Mouse (Mus musculus): ENCODE data around the gene Gm21915. TPM values are rescaled to one million over a fixed set of nuclear protein-coding genes. Genes with fewer than 3 reads are reported as not detected.

The Gm21915 gene
- total RNA-seq, 2 experiments from 2014 or later = not detected

DNA sequence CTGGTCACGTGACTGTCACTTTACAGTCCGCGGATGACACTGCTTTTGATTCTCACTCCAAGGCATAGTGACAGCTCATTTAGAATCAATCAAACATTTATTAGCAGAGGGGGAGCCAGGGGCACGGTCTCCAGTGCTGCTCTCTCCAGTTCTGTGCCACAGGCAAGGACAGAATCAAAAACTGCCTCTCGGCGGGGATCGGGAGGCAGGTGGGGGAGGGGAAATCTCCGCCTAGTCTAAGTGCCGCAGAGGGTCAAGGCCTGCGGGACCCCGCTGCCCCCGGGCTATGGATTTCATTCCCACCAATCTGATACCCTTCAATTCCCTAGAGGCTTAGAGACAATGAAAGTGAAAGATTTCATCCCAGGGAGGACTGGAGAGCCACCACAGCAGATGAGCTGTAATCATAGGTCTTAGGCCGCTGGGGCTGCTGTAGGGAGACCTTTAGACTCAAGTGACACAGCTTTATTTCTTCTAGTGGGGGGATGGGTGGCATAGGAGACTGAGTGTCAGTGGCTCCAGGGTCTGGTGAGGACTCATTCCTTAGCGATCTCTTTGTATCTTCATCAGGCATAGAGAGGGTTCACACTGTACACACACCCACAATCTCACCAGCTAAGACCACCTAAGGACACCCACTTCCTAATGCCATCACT lies 31.9 kb upstream of the Gm21915 start:
- Histone ChIP-seq H3K4me3 (peak overlapping the region; percentile 84), H3K27ac (peak overlapping the region; percentile 63)
- intact Hi-C loops (cut with DNase I) = no loop called here
- DNase-seq = peak; percentile 47
- TF ChIP-seq CTCF (IDR thresholded peaks at IDR 0.05) = no peak

DNA sequence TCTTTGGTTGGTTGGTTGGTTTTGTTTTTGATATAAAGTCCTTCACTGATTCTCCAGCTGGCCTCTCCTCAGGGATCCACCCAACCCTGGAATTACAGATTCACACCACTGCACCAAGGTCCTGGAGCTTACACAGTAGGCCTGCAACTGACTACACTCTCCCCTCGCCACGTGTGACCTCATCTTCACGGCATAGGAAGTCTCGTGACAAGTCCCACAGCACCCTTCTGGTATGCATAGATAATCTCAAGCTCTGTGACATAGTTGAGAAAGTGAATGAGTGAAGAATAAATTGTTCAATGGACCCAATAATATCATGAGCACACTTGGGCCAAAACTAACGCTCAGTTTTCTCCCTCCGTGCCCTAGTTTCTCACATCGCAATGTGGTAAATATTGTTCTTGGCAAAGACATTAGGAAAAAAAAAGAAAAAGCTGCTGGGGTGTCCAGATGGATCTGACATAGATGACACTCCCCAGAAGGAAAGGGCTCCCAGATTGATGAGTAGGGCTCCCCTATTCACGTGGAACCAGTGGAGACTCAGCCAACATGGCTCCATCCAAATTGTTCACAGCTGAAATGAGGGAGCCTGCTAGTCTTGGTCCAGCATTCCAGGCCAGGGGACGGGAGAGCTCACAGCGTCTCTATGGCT lies 30.8 kb upstream of the Gm21915 start:
- no peak for TF ChIP-seq CTCF (IDR thresholded peaks at IDR 0.05)
- DNase-seq = peak; percentile 48
- intact Hi-C loops (cut with DNase I) = no loop called here
- peak overlapping the region; percentile 35 for H3K27ac ChIP-seq
- no peak overlapping the region for H3K4me3 ChIP-seq

DNA sequence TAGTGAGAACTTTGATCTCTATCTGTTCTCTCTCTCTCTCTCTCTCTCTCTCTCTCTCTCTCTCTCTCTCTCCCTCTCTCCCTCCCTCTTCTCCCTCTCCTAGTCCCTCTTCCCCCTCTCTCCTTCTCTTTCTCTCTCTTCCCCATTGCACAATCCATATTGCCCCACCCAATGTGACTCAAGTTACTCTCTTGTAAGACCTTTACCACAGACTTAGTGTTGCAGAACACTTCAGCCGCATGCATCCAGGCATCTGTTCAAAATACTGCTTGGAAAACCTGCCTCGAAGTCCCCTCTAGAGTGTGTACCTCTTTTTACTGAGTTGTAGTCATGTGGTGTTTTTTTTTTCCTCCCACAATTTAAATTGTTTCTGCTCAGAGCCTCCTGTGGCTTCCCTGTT lies 29.1 kb upstream of the Gm21915 start:
- no peak for TF ChIP-seq CTCF (IDR thresholded peaks at IDR 0.05)
- H3K4me3 ChIP-seq = no peak overlapping the region
- no peak for DNase-seq
- no peak overlapping the region for H3K27ac ChIP-seq
- intact Hi-C loops (cut with DNase I) = no loop called here

DNA sequence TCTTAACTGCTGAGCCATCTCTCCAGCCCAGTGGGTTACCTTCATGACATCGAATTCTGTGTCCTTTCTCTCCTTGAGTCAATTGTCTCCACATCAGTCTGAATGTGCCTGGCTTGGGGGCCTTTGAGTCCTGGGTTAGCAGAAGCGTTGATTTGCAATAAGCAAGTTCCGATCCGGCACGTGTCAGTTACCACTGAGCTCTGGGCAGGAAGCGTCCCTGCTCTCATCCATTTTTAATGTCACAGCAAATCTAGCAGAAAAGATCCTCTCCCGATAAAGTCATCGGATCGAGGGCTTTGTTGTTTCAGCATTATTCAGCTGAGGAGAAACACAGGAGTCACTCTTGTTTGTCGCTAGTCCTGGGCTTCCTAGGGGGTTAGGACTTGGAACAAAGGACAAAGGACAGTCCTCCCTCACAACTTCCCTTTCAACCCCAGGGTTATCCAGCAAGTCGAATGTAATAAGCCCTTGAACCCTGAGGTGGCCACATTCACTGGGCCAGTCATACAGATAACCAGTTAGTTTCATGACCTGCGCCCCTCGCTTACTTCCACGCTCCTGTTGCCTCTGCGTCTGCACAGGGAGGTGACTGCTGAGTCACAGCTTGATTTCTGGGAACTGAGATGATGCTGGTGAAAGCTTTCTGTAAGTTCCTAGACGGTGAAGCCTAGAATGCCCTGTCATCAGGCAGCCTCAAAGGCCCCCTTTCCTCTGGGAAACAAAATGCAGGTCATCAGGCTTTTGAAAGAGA lies 27.8 kb upstream of the Gm21915 start:
- intact Hi-C loops (cut with DNase I) = no loop called here
- no peak for TF ChIP-seq CTCF (IDR thresholded peaks at IDR 0.05)
- Histone ChIP-seq H3K27ac (no peak overlapping the region), H3K4me3 (no peak overlapping the region)
- DNase-seq = no peak

DNA sequence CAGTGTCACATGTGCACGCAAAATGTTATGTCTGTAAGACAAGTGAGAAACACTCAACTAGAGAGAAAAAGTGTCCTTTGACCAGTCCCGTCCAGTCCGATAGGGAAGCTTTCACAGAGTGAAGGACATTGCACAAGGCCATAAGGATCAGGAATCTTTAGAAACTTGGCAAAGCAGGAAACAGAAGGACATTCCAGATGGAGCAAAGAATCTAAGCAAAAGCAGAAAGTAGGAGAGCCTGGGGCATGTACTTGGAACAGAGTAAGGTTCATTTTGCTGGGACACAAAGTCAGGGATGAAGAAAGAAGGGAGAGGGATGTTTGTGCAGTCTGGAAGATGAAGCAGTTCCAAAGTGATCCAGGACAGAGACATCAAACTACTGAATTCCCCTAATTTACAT lies 21.0 kb upstream of the Gm21915 start:
- Histone ChIP-seq H3K27ac (no peak overlapping the region), H3K4me3 (no peak overlapping the region)
- DNase-seq = no peak
- intact Hi-C loops (cut with DNase I) = no loop called here
- no peak for TF ChIP-seq CTCF (IDR thresholded peaks at IDR 0.05)

DNA sequence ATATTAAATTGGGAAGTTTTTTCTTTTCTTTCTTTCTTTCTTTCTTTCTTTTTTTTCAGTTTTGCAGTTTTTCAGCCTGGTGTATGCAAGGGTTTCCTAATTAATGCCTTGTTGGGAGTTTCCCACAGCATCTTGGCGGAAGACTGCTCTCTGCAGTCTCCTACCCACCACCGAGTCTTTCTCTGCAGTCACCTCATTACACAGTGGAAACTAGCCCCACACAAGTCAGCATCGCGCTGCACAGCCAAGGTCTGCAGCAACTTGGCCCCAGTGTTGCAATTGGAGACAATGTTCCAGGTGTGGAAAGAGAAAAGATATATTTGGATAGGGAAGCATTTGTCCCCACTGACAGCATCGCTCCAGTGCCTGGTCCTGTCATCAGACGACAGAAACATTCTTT lies 20.4 kb upstream of the Gm21915 start:
- H3K4me3 ChIP-seq = no peak overlapping the region
- no peak for TF ChIP-seq CTCF (IDR thresholded peaks at IDR 0.05)
- DNase-seq = no peak
- no peak overlapping the region for H3K27ac ChIP-seq
- intact Hi-C loops (cut with DNase I) = no loop called here

DNA sequence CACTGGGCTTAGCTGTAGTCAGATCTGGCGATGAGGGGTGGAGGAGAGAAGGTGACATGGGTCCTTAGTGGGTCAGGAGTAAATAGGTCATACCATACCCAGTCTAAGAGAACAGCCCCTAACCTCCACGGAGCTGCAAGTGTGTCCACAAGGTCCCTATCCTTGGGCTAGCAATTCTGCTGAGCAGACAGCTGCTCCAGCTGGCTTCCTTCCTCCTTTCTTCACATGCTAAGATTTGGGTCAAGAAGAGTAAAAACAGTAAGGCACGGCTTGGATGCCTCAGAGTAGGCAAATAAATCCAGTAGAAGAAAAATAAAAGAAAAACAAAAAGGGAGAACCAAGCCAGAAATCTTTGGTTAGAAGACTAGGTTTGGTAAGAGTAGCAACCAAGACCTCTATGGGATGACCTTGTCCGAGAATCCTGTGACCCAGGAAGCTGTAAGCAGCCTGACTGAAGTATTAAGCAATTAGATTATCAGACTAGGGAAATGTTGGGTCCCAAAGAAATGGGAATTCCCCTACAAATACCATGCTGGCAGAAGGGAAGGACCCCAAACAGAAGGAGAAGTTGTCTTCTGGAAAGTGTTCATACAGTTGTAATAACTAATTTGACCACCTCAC lies 19.1 kb upstream of the Gm21915 start:
- no peak overlapping the region for H3K4me3 ChIP-seq
- no peak for DNase-seq
- intact Hi-C loops (cut with DNase I) = no loop called here
- TF ChIP-seq CTCF (IDR thresholded peaks at IDR 0.05) = no peak
- H3K27ac ChIP-seq = peak overlapping the region; percentile 40; the same call in 1 of the 2 replicates

DNA sequence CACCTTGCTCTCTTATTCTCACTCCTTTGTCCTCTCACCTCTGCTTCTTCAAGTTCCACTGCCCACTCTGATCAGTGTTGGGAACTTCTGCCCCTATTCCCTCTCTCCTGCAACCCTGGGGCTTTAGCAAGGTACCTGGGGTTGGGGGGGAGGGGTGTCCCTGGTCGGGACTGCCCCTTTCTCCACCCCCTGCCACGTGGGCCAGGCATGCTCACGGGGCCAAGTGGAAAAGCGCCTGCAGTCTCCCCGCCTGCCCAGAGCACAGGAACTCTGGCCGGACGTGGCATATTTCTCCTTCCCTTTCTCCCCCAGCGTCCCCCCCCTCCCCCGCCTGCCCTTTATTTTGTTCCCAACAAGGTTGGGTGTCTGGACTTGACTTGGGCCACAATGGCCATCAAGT lies 17.7 kb upstream of the Gm21915 start:
- TF ChIP-seq CTCF (IDR thresholded peaks at IDR 0.05) = no peak
- intact Hi-C loops (cut with DNase I) = no loop called here
- DNase-seq = no peak
- H3K4me3 ChIP-seq = no peak overlapping the region
- no peak overlapping the region for H3K27ac ChIP-seq

DNA sequence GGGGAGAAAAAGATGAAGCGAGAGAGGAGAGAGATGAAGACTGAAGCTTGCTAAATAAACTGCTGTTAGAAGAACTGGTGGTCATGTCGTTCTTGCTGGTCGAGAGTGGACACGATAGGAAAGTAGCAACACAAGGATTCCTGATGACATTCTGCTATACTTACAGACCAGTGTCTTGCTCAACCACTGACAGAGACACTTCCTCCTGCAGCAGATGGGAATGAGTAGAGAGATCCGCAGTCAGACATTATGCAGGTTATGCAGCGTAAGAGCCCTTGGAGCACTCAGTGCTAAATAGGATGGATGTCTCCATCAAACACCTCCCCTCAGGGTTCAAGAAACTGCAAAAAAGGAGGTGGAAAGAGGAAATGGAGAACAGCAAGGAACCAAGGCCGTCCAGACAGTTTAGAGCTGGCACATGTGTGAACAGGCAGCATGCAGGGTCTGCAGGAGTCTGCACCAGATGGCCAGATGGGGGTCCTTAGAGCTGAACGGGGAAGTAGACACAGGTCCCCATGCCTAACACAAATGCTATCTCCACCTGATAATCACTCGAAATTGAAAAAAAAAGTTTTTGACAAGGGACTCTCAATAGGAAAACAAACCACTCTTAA lies 4.1 kb upstream of the Gm21915 start:
- TF ChIP-seq CTCF (IDR thresholded peaks at IDR 0.05) = no peak
- intact Hi-C loops (cut with DNase I) = no loop called here

DNA sequence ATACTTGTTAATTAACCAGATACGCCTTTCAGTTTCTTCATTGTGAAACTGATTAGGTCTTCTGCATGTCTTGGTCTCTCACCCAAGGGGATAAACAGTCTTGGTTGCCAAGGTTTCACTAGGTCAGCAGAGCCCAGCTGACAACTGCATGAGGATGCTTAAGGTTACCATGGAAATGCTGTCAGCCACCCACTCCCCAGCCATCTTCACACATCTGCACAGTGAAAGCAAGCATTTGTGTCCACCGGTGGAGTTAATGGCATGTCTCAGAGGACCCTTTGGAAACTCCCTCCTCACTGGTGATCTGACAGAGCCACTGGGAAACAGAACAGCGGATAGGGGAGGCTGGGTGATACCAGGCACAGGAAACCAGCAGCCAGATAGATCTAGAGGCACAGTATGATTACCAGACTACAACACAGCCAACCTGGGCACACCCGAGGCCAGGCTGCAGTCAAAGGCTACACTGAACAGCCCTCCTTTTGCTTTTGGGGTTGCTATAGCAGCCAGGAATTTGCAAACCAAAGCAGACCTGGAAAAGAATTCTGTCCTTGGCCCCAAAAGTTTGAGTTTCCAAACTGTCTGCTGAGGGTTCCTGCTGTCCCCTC lies 1.0 kb downstream of the Gm21915 start:
- no peak for DNase-seq
- intact Hi-C loops (cut with DNase I) = no loop called here
- no peak for TF ChIP-seq CTCF (IDR thresholded peaks at IDR 0.05)
- Histone ChIP-seq H3K4me3 (no peak overlapping the region), H3K27ac (peak overlapping the region; percentile 38)

More for the DNA sequence above, 4.1 kb upstream of the Gm21915 start:
- H3K27ac ChIP-seq = no peak overlapping the region
- DNase-seq = no peak
- no peak overlapping the region for H3K4me3 ChIP-seq

DNA sequence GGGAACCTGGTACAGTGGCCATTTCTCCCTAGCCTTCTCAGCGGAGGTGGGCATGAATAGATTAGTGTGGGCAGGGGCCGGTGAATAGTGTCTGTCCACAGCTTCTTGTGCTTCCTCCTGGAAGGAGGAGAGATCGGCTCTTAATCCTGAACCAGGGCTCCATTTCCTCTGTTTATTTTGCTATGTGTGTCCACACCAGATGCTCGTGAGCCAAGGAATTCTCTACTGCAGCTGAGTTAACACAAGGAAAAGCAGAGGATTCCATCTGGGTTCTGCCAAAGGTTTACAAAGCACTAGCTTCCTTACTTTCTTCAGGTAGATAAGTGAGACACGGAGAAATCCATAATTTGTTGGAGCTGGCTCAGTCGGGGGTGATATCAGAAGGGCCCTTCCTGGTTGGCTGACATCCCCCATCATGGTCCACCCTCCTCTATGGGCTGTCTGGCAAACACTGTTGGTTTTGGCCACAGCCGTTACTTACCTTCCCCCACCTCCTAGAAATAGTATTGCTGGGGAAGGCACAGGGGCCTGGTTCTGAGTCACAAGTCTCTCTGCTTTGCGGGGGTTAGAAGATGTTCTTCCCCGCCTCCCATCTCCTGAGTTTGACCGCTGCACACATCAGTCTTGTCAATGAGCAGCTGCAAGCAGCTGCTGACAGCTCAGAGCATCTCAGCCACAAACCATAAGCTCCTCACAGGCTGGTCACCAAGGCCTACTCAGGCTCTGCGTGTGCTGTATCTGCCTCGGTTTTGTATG lies 5.0 kb downstream of the Gm21915 start:
- DNase-seq = no peak
- TF ChIP-seq CTCF (IDR thresholded peaks at IDR 0.05) = no peak
- H3K27ac ChIP-seq = no peak overlapping the region
- H3K4me3 ChIP-seq = no peak overlapping the region
- intact Hi-C loops (cut with DNase I) = no loop called here

DNA sequence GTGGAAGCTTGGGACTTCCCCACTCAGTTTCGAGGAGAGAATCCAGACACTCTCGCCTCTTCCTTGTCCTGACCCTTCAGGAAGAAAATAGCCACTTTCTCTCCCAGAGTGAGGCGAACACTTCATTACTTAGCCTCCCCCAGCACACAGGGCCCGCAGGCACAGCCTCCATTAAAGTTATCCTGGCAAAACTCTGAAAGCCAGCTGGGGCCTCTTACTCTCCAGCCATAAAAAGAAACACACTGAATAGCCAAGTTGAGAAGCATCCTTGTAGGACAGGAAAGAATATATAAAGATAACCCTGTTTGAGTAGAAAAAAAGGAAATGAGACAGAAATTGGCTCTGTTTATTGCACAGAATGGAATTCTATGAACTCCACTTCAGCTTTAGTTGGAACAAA lies 8.2 kb downstream of the Gm21915 start:
- DNase-seq = no peak

More for the DNA sequence above, 8.2 kb downstream of the Gm21915 start:
- TF ChIP-seq CTCF (IDR thresholded peaks at IDR 0.05) = no peak
- Histone ChIP-seq H3K27ac (no peak overlapping the region), H3K4me3 (no peak overlapping the region)
- intact Hi-C loops (cut with DNase I) = no loop called here

All from gastrocnemius, adult 2 months (tissue).